Mouse (Mus musculus) testis, adult 2 months (tissue): ENCODE data around the gene Ruvbl2.

Source experiments
- CTCF ChIP-seq: fragments of 200-500 bp; IDR thresholded peaks from 2 replicates; pipeline ENCODE4 v1.5.1; 2012; ENCODE audit warnings: low read depth, mild to moderate bottlenecking, inconsistent platforms, low read length, moderate library complexity; ENCODE audit not compliant: control insufficient read depth, insufficient read depth, insufficient replicate concordance
- POLR2A ChIP-seq: fragments of 200-500 bp; IDR thresholded peaks from 2 replicates; pipeline ENCODE4 v1.6.1; 2012; ENCODE audit warnings: low read depth, mild to moderate bottlenecking, inconsistent platforms, low read length, moderate library complexity; ENCODE audit not compliant: control insufficient read depth

DNA sequence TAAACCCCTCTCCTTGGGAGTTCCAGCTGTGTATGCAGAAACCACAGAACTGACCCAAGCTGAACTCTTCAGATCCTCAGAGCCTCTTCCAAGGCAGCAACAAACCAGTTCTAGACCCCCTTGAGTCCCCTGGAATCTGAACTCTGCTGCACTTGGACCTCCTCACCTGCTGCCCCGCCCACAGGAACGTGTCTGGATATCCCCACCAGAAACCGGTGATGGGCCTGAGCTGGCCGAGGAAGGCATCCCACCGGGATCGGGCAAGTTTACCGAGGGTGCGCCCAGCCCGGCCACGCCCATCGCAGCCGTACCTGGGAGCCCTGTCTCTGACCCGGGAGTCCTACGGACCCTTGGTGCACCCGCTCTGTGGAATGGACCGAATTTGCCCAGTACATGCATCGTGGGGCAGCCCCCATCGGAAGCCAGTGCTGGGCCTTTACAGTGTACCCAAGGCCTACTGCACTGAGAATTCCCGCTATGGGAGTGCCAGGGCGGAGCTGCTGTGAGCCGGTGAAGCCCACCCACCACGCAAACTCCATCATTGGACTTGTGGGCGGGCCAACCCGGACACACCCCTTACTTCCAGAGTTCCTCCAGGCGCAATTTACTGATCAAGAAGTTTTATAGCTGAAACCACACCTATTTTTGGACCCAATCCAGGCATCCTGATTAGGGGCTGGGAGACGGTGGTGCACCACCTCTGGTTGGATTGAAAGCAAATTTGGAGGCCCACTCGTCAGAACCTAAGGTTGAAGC is 17.9 kb downstream of the Ruvbl2 start:
- no peak for TF ChIP-seq CTCF
- TF ChIP-seq POLR2A, result no peak
